Mouse (Mus musculus) v-Abl transformed pro-B cells (cell line): Measurements from ENCODE around the gene 2200002J24Rik.
"Not testable (repeated sequence)": the region's sequence is repeated elsewhere in the genome, so short reads cannot be mapped to it uniquely, and the experiment has no call there.

Experiments used
- in situ Hi-C, 2 experiments: fragments of 400-800 bp; cut with MboI; formaldehyde crosslinking; loops; one replicate each; pipeline ENCODE4 v1.15.1; 2025; ENCODE audit not compliant: unreplicated experiment in 2 of 2

Gene 2200002J24Rik

DNA sequence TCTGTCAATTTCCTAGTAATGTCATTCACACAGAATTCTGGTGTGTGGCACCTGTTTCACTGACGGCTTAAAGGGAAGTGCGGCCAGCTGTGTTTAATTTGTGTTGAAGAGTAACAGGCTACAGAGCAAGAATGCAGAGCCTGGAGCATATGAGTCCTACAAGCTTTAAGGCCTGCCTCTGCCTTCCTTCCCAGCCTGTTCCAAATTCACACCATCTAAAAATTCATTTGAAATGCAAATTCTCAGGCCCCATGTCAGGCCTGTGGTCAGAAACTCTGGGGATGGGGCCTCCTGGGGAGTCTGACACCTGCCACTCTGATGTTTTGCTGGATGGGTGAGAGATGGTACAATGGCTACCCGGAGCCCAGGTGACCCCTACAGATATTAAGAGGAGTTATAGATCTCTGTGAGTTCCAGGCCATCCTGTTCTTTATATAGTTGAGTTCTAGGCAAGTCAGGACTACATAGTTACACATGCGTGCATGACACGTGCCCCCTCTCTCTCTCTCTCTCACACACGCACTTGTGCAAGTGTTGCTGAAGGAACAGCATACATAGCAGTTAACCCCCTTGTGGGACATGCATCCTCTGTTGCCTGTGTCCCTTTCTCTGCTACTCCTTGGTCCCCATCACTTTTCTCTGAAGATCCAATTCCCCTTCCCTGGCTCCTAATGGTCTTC, 24.7 kb downstream of the 2200002J24Rik start:
- in situ Hi-C loops = no loop called here

- in situ Hi-C loops = no loop called here
Measured at GRCm38 (mm10) chr7:30728214-30728613, 29.5 kb downstream of the 2200002J24Rik start.

- in situ Hi-C loops = no loop called here
Measured at GRCm38 (mm10) chr7:30728739-30729395, 30.1 kb downstream of the 2200002J24Rik start.

DNA sequence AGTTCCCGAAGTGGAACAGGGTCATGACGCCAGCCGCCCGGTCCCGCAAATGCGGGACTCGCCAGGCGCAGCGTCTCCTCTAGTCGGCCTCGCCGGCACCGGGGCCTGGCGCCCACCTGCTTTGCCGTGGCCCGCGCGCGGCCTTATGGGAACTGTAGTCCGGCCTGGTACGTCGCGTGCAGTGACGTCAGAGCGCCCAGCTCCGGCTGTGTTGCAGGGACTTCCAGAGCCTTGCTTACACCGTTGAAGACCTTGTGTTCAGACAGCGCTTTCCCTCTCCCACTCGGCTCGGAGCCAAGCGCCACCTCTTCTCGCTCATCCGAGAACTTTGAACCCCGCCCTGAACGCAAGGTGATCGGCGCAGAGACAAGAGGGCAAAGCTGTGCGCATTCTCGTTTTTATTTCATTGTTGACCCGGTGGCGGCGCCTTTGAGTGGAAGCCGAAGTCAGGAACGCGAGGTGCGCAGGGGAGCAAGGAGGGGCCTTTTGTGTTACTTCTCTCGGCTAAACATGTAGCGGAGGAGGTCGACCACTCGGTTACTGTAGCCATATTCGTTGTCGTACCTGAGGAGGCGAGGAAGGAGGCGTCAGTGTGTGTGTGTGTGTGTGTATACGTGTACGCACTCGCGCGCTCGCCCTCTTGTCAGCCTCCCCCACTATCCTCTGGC, 30.8 kb downstream of the 2200002J24Rik start, which contains the start of gene Tmem147:
Gene Tmem147, minus strand, starts transcription at position 145 of the 668 bp plus-strand sequence.
- in situ Hi-C loops = no loop called here

GRCm38 (mm10) chr7:30730064-30730722, 31.5 kb downstream of the 2200002J24Rik start:
- in situ Hi-C loops = not testable (repeated sequence)

DNA sequence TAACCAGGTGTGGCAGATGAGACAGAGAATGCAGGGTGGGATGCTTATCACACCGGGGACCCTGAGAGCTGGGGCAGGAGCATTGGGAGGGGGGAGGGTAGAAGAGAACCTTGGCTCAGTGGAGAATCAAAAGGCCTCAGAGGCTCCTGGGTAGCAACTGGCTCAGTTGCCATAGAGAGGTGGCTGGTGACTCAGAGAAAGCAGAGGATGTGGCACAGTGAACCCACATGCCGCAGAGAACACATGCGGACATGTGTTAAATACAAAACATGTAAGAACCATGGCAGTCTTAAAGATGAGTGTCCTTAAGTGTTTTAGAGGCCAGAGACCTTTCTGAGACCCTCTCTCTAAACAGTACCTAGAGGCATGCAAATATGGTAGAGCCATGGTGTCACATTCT, 37.5 kb downstream of the 2200002J24Rik start:
- in situ Hi-C loops = no loop called here

DNA sequence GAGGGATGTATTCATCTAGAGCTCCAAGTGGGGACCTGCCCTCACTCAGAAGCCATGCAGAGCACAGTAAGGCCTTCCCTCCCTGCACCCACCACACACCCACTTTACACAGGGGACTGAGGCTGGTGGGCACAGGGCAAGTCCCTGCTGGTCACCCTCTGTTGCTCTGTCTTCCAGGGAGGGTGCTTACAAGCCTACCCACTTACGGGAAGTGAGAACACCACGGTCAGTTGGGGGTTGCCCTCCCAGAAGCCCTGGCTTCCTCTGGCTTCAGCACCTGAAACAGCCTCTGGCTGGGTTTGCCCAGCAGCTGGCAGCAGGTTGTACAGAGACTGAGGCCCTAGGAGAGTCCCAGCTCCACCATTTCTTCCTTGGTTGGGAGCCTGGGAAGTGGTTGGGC, 43.8 kb downstream of the 2200002J24Rik start:
- in situ Hi-C loops = not testable (repeated sequence)

DNA sequence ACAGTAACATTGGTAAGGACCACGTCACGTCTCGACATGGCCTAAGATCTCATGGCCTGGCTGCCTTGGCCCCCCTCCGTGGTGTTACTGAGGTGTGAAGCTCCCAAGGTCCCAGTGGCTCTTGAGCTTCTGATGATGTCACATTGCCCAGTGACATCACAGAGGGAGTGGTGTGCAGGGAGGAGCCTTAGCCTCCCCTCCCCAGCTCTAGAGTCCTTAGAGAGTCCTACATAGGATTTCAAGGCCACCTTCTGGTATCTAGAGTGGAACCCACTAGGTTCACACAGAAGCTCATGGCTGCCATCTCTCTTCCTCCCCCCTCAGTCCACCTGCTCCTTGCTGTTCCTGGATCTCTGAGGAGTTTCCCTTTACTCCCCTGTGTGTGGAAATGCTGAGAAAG, 44.9 kb downstream of the 2200002J24Rik start, which contains the start of gene Gapdhs:
Gene Gapdhs, minus strand, starts transcription at position 65 of the 400 bp plus-strand sequence.
- in situ Hi-C loops = not testable (repeated sequence)

DNA sequence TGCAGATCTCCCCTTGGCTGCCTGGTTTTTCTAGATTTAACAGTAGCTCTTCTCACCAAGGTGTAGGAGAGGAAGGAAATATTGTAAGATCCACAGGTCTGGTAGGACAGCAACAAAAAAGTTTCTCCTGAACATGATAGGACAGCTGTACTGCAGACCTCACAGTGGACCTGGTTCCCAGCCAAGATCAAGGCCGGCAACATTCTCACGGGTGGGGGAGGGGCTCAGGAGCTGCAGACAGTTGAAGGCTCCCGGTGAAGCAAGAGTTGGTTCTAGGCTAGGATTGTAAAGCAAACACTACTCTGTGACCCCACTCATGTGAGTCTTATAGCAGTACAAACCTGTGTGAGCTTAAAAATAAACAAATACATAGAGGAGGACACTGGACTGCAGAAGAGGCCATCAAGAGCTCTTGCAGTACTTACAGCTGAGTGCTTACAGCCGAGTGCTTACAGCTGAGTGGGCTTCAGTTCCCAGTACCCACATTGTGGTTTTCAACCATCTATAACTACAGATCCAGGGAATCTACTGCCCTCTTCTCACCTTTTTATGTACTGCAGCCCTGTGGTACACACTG, 45.4 kb downstream of the 2200002J24Rik start:
- in situ Hi-C loops = no loop called here

- in situ Hi-C loops = no loop called here
Measured at GRCm38 (mm10) chr7:30747525-30748204, 48.9 kb downstream of the 2200002J24Rik start.
